Mouse (Mus musculus) heart, postnatal 36 days (tissue): ENCODE results near the gene Zmiz1. TPM values are rescaled to one million over a fixed set of nuclear protein-coding genes. Genes with fewer than 3 reads are reported as not detected.
A peak's percentile ranks its signal among the peaks of the same experiment; 100 is the strongest.

Experiments
- DNase-seq, 2 experiments: peaks; one replicate each; pipeline ENCODE4 v3.0.0; 2021 to 2022
- intact Hi-C: fragments of 180-260 bp; cut with DNase I; formaldehyde crosslinking; loops from one replicate; pipeline ENCODE4 v1.15.1; 2025
- total RNA-seq, 2 experiments: library from RNA; stranded (reverse); gene quantifications; 2 replicates each; pipeline ENCODE4 v1.2.3; 2021

Zmiz1 gene
- total RNA-seq, 2 experiments from 2014 or later, result 38.8 to 41.7 TPM

DNA sequence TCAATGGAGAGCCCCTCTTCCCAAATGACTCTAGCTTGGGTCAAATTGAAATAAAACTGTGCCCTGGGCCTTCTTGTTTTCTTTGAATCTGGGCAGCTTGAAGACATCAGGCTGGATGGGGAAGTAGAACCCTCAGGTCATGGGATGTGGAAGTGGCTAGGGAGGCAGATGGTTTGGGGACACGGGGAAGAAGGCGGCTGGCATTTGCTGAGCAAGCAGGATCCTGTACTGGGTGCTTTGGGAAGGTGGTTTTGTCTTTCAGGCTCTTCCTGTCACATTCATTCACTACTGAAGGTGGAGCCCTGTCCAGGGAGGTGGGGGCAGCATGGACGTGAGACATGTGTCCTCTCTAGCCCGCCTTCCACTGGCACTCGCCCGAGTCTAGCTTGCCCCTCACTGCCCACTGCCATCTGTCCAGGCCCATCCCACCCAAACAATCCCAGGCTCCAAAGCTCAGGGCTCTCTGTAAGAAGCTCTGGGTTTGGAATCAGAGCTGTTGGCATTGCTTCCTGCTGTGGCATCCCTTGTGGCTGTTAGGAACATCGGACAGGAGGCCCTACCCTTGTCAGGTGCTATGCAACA, 11.3 kb downstream of the Zmiz1 start:
- no peak for DNase-seq
- intact Hi-C loops, result loop anchor here (5.0 kb wide), 1 partner anchor 157 kb away; no protein-coding TSS in a partner anchor

DNA sequence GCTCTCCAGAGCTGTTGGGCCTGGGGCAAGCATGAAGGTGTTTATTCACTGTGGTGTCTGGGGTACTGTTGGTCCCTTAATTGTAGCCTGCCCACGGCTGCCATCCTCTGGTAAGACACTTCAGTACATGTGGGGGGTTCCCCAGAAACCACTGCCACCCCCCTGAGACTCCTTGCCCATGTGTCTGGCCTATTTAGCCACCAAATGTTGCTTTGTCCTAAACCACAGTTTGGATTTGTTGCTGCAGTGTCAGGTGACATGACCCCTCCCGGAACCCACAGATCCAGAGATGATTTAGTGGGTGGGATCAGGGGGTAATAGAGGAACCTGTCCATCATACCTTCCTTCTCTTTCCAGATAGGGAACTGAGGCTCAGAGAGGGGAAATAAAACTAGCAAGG, 12.1 kb downstream of the Zmiz1 start:
- intact Hi-C loops, result loop anchor here (5.0 kb wide), 1 partner anchor 156 kb away; no protein-coding TSS in a partner anchor
- no peak for DNase-seq

DNA sequence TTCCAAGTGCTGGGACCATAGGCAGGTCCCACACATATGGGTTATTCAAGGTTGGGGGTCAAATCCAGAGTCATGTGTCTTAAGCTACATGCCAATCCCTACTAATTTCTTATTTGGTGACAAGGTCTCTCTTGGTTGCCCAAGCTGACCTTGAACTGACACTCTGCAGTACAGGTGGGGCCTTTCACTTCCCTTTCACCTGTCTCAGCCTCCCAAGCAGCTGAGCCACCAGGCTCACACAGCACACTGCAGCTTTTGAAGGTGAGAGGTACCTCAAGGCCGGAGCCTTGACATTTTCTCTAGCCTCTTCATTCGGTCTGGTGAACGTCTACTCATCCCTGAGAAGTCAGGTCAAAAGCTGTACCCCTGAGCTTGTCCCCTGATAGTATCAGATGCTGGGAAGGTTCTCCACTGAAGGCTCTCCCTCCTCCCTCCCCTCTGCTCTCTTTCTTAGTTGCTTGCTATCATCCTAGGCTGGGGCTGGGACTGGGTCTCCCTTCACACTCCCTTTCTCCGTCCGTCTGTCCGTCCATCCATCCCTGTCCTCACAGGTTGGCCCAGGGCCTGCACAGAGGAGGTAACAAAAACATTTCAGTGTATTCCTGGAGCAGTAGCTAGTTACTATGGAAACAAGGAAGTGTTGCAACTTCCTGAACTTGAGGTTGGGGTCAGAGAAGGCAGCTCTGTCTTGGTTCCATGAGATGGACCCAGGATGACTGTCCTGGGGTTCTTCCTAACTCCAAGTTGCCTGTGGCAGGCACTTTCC, 13.3 kb downstream of the Zmiz1 start:
- intact Hi-C loops, result loop anchor here (5.0 kb wide), 1 partner anchor 155 kb away; no protein-coding TSS in a partner anchor
- DNase-seq, result no peak

DNA sequence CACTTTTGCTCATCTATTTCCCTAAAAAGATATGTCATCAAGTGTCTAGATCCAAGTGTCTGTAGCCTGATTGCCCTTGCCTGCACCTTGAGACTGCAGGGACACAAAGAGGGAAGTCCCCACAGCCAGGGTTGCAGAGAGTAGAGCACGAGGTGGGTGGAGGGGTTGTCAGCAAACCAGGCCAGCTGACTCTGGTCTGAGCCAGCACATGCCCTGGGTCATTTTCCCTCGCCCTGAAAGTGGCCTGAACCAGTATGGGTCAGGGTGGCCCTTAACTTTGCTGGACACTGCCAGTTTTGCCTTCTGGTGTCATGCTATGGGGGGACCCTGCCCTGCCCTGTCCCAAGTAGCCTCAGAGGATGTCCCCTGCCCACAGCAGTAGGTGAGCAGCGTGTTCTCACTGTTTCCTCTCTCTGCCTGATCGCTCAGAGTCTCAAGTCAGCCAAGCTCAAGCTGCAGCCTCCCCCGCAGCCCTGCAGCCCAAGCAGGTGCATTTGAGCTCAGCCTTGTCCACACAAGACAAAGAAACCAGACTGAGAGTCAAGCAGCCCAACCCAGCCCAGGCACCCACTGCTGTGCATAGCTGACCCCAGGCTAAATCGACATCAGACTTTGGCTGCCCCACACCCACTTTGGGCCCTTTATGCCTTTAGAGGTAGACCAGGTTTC, 14.1 kb downstream of the Zmiz1 start:
- DNase-seq, result peak in 1 of 2 experiments; percentile 37
- intact Hi-C loops, result loop anchor here (5.0 kb wide), 1 partner anchor 154 kb away; no protein-coding TSS in a partner anchor

DNA sequence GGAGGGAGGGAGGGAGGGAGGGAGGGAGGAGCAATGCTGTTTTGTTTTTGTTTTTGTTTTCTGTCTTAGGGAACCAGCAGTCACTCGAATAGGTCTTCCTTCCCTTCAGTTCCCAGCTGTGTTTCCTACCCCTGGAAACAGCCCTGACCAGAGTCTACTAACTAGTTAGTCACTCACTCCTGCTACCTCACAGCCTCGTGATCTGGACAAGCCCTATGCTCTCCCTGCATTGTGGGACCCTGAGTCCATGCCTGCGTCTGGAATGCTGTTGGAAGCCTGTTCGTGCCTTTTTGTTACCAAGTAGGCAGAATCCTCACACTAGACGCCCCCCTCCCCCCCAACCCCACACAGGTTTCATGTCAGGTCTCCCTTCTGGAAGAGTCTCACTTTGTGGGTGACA, 15.0 kb downstream of the Zmiz1 start:
- intact Hi-C loops, result loop anchor here (2.0 to 5.0 kb wide), 2 partner anchors 19 to 153 kb away; no protein-coding TSS in a partner anchor
- DNase-seq, result no peak

DNA sequence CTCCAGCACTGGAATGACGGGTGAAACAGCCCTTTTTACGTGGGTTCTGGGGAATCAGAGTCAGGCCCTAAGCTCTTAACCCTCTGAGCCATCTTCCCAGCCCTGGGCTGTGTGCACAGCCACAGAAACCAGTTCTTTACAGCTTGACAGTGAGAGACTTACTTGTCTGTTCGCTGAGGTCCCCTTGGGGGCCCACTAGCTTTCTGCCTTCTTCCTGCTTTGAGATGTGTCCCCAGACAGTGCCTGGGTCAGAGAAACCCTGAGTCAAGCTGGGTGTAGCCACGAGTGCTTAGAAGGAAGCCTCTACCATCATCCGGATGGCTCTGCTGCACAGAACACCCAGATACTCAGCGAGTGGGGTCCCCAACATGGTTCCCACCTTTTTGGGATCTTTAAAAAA, 15.7 kb downstream of the Zmiz1 start:
- intact Hi-C loops, result loop anchor here (2.0 to 5.0 kb wide), 2 partner anchors 18 to 153 kb away; no protein-coding TSS in a partner anchor
- DNase-seq, result peak in 1 of 2 experiments; percentile 26

DNA sequence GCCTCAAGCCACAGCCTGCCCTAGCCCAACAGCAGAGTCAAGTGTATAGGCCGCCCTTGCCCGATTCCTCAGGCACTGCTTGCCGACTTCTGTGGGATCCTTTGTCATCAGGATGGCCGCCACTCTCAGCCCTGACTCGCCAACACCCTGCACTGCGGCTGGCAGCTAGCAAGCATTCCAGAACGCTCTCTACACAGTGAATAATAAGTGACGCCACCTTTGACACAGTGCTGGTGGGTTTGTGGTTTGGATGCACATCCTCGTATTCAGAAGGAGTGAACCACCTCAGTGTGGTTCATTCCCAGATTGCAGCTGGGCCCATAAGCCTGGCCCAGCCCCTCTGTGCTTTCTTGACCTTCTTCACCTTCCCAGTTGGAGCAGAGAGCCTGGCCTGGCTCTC, 17.1 kb downstream of the Zmiz1 start:
- intact Hi-C loops, result no loop called here
- DNase-seq, result peak in 1 of 2 experiments; percentile 17

DNA sequence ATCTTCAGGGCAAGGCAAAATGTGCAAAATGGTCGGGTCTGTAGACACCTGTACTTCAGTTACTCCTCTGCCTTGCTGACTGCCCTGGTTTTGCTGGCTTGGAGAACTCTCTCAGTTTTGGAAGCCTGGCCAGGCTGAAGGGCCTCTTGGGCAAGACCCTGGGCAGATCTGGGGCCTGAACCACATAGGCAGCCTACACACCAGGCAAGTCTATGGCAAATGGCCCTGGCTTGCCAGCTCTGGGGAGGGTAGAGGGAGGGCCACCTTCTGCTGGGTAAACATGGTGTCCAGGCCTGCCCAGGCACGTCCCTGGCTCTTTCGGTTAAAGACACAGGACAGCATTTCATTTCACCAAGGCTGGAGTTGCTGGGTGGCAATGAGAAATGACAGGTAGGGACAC, 17.5 kb downstream of the Zmiz1 start:
- peak in 1 of 2 experiments; percentile 24 for DNase-seq
- intact Hi-C loops, result no loop called here

DNA sequence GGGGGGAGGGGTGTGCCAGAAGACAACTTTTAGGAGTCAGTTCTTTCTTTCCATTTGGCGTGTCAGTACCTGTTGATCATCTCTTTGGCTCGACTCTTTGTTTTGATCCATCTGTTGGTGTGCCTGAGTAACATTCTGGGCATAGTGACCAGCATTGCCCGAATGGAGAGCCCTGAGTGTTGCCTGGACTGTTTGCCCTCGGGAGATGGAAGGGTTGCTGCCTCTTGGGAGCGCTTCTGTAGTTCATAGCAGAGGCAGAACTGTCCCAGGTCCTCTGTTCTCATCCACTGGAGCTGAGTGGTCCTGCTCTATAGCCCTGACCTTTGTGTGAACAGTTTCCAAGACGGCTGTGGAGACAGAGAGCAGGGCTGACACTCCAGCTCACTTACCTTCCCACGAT, 18.3 kb downstream of the Zmiz1 start:
- intact Hi-C loops, result no loop called here
- no peak for DNase-seq

DNA sequence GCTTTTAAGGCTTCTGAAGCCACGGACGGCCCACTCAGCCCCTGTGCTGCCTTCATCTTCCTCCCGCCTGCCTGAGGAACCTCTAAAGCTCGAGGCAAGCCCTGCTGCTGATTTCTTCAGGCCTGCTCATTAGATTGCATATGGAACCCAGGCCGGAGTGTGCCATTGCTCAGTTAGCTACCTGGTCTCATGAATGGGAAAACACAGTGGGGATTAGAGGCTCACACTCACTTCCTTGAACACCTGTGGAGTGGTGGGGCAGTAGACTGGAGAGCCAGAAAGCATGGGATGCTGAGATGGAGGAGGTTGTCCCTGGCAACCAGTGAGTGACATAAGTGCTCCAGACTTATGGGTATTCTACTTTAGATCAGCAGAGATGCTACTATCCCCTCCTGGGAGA, 19.3 kb downstream of the Zmiz1 start:
- DNase-seq, result no peak
- intact Hi-C loops, result no loop called here

DNA sequence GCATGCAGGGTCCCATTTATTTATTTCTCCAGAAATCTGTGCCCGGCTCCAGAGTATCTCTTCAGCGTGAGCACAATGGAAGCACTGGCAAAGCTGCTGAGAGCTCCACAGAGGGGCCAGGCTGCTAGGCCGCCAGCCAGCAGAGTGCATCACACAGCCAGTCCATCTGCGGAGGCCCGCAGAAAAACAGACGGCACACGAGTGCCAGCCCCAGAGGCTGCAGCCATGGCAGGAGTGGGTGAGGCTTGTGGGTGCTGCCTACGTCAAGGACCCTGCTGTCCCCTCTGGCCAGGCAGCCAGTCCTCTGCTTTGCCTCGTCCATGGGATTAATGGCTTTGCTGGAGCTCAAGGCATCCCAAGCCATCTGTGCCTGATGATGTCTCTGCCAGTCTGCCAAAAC, 19.8 kb downstream of the Zmiz1 start:
- no peak for DNase-seq
- intact Hi-C loops, result no loop called here

DNA sequence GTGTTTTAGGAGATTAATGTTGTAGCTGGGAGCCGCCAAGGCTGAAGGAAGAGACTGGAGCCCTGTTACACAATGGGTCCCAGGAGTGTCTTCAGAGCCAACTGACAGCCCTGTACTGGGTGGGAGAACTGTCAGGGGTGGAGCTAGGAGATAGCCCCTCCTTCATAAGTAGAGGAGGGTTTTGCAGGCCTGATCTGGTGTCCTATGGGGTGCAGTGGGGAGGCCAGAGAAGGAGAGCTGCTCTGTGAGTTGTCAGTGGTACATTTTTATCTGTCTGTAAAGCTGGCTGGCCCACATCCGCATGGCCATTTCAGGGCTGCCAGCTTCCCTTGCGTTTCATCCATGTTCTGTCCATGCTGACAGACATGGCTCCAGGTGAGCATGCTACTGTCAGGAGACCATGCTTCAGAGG, 20.9 kb downstream of the Zmiz1 start:
- DNase-seq, result peak in 1 of 2 experiments; percentile 44
- intact Hi-C loops, result loop anchor here (2.0 kb wide), 1 partner anchor 17 kb away; no protein-coding TSS in a partner anchor

DNA sequence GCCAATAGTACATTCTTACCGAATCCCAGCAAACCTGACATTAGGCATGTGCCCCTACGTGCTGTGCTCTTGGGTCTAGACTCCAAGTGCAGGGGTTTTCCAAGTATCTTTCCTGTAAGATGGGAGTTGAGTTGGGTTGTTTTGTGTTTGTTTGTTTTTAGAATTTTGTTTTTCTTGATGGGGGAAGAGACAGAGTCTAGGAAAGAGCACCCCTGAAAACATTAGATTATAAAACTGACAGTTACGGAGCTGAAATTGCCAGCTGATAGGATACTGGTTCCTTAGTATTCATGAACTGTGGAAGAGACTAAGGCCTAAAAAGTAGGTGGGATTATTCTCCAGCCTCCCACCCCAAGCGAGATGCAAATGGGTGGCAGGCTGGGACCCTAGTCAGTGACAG, 21.5 kb downstream of the Zmiz1 start:
- no peak for DNase-seq
- intact Hi-C loops, result loop anchor here (2.0 kb wide), 1 partner anchor 18 kb away; no protein-coding TSS in a partner anchor

DNA sequence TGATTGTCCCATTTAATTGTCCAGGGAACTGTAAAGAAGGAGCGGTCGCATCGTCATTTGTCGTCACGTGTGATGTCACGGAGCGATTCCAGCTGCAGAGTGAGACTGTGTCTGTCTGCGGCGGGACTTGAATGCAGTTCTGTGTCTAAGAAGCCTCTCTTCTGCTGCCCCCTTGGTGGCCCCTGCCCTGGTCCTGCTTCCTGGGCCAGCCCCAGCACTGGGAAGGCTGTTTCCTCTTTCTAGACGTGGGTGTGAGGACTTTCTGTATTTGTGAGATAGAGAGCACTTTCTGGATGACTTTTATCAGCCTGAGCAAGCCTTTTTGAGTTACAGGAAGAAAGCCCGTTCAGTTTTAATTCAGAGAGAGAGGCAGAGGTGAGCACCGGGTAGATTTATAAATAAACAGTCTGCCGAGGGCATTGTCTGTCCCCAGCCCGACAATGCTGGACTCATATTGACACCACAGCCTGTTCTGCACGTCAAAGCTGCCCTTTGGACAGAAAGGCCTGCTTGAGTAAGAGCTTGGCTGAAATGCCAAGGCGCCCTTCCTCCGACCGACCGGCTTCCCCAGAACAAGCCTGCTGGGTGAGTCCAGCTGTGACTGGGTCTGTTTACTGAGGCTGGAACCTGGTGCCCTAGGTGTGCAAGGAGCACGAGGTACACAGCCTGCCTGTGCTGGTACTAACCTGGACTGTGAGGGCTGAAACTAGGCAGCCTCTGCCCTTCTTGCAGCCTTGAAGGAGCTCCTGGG, 22.1 kb downstream of the Zmiz1 start:
- peak in 1 of 2 experiments; percentile 66 for DNase-seq
- intact Hi-C loops, result loop anchor here (2.0 kb wide), 1 partner anchor 18 kb away; no protein-coding TSS in a partner anchor

DNA sequence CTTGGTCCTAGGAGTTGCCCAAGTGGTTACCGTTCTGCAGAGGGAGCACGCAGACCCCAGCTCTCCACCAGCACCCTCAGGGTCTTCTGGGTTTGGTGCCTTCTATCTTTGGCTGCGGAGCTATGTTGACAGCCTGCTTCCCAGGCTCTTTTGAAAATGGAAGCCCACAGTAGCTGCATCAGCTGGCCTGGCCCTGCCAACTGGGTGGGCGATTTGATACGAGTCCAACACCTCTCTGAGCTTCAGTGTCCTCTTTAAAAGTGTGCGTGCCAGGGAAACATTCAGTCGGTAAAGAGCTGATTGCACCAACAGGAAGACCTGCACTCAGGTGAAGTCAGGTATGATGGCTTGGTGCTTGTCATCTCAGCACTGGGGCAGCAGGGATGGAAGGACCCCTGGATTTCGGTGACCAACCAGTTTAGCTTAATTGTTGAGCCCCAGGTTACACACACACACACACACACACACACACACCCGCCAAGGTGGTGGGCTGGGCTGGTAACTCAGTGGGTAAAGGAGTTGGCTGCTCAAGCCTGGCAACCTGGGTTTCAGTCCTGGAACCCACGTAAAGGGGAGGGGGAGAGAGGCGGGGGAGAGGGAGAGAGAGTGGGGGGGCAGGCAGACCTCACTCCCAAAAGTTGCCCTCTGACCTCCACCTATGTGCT, 22.8 kb downstream of the Zmiz1 start:
- DNase-seq, result no peak
- intact Hi-C loops, result loop anchor here (2.0 kb wide), 1 partner anchor 19 kb away; no protein-coding TSS in a partner anchor

DNA sequence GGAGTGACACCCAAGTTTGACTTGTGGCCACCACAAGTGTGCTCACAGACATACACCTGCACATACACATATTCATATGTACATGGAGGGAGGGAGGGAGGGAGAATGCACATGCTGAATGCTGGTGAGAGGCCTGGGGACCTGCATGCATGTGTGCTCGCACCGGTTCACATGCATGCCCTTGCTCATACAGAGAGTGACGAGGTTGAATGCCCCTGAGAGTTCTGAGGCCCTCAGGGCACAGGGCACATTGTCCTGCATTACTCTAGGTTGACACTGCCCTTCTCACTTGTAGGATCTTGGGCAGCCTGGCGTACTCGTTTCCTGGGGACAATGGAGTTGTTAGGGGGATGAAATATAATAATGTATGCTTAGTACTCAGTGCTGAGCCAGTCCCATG, 23.4 kb downstream of the Zmiz1 start:
- no peak for DNase-seq
- intact Hi-C loops, result no loop called here

DNA sequence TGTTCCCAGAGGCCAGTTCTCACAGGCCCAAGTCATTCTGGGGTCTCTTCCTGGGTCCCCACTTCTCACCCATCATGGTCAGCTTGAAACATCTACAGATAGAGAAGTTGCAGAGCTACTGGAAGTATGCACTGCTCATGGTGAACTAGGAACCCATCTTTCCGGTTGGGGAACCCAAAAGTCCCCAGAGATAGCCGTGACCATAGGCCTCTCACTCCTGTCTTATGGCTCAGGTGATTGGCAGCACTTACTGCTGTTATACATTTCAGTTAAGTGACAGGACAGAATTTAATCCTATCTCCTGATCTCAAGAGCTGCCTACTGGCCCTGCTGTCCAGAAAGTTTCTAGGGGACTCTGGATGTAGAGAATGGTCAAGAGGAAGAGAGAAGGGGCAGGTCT, 24.3 kb downstream of the Zmiz1 start:
- DNase-seq, result no peak
- intact Hi-C loops, result no loop called here

DNA sequence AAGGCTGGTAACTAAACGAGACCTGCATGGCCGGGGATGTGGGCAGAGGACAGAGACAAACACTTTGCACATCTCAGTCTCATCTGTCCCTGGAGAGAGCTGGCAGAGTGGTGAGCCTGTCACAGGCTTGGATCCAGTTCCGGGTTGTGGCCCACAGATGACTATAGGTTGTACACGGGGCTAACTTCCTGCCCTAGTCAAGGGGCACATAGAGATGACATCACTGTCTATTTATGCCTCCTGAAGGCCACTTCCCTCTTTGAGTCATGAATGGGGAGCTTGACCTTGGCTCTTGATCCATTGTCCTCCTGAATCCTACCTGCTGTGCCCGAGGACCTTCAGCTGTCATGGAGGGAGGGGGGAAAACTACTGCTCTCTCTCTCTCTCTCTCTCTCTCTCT, 25.1 kb downstream of the Zmiz1 start:
- intact Hi-C loops, result no loop called here

DNA sequence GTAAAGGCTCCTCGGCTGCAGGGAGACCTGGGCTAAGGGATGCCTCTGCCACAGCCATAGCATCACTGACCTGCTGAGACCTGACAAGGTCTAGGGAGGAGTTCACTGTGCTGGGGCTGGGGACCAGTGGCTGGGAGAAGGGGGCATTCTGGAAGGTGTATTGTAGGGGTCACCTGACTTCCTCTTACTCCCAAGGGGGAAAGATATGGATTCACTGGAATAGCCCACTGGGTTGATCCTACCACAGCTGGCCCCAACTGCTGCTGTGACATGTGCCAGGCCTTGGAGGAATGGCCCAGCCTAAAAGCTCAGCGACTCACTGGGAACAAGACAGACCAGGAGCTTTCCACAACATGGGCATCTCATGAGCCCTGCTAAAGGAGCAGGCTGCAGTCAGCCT, 27.2 kb downstream of the Zmiz1 start:
- intact Hi-C loops, result loop anchor here (2.0 kb wide), 1 partner anchor 25 kb away; no protein-coding TSS in a partner anchor
- no peak for DNase-seq

More for the DNA sequence above, 25.1 kb downstream of the Zmiz1 start:
- DNase-seq, result peak in 1 of 2 experiments; percentile 31
